Mouse (Mus musculus) heart, postnatal 10 days (tissue): ENCODE data around the gene Ceacam19. TPM values are rescaled to one million over a fixed set of nuclear protein-coding genes. Genes with fewer than 3 reads are reported as not detected.
A peak's percentile ranks its signal among the peaks of the same experiment; 100 is the strongest.

Source experiments
- DNase-seq, 2 experiments: peaks; one replicate each; pipeline ENCODE4 v3.0.0; 2021
- intact Hi-C: fragments of 180-260 bp; cut with DNase I; formaldehyde crosslinking; loops from one replicate; pipeline ENCODE4 v1.15.1; 2025
- total RNA-seq, 2 experiments: library from RNA; stranded (reverse); gene quantifications; 2 replicates each; pipeline ENCODE4 v1.2.3; 2021

The Ceacam19 gene
- total RNA-seq, 2 experiments from 2014 or later, result not detected

DNA sequence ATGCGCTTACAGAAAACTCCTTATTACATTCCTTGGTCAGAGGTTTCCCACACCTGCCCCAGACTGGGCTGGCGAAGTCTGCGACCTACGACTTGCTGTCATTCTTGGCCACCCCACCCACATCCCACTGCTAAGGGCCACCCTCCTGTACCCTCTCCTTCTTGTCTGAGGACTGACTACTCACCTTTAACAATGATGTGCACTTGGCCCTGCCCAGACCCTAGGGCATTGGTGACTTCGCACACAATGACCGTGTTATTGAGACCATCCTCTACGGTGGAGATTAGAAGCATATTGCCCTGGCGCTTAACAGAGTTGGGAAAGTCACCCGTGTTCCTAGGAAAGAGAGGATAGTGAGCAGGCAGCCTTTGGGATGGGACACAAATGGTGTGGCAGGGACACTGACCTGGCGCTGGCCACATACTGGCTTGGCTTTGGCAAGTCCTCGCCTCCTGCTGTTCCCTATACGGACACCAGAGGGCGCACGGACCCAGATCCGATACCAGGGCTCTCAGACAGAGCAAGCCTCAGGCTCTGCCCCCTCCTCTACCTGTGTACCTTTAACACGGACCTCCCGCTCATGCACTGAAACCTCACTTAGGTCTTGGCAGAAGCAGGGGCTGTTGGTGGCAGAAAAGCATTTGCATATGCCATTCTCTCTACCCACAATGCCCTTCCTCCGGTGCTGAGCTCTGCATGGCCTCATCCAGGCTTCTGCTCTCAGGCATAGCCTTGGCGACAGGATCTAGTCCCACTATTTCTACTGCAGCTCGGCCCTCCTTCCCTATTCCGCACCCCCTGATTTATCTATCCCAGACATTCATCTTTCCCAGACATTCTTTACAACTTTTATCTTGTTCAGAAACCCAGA lies 22.9 kb upstream of the Ceacam19 start:
- intact Hi-C loops, result loop anchor here (1.0 kb wide), 1 partner anchor 46 kb away; no protein-coding TSS in a partner anchor
- peak; percentile 83 to 91 for DNase-seq

DNA sequence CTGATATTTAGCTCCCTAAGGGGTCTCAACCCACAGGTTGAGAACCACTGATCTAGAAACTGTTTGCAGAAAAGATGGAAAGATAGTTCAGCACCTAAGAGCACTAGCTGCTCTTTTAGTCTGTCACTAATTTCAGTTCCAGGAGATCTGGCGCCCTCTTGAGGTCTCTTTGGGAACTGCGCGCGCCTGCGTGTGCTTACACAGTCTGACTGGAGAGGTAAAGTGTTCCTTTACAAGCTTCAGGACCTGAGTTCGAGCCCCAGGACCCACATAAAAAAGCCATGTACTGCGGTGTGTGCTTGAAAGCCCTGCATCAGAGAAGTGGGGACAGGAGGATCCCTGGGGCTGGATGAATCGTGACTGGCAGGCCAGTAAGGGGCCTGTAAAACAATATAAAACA lies 2.1 kb upstream of the Ceacam19 start:
- intact Hi-C loops, result no loop called here
- peak; percentile 46 to 72 for DNase-seq

- intact Hi-C loops, result no loop called here
- no peak for DNase-seq
Measured at GRCm38 (mm10) chr7:19880754-19881153, 7.0 kb downstream of the Ceacam19 start.

GRCm38 (mm10) chr7:19876781-19877425 lies 10.9 kb downstream of the Ceacam19 start:
- intact Hi-C loops, result loop anchor here (1.0 kb wide), 1 partner anchor 79 kb away; no protein-coding TSS in a partner anchor
- no peak for DNase-seq

DNA sequence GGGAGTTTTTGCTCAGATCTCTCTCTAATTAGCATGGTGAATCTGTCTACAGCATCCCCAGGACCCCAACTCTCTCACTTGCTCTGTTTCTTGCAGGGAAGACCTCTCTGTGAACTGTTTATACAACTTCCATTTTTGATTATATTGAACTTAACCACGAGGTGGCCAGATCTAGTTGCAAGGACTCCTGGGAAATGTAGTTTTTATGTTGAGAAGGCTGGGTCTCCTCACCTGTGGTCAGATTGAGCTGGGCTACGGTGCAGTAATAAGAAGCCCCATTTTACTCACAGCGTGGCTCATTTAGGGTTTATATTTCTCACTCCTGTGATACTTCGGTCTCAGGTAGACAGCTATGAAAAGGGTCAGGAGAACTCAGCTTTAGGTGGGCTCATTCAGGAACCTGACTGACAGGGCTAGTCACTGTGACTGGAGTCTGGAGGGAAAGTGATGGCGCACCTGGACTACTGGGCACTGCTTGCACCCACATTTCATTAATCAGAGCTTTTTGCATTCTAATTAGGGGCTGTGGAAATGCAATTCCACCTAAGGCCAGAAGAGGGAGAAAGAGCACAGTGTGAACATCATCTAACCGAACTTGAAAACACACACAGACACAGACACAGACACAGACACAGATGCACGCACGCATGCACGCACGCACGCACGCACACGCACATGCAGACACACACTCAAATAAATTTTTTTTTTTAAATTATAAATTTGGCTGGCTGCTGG lies 11.7 kb downstream of the Ceacam19 start:
- intact Hi-C loops, result no loop called here
- DNase-seq, result peak; percentile 60 to 76

DNA sequence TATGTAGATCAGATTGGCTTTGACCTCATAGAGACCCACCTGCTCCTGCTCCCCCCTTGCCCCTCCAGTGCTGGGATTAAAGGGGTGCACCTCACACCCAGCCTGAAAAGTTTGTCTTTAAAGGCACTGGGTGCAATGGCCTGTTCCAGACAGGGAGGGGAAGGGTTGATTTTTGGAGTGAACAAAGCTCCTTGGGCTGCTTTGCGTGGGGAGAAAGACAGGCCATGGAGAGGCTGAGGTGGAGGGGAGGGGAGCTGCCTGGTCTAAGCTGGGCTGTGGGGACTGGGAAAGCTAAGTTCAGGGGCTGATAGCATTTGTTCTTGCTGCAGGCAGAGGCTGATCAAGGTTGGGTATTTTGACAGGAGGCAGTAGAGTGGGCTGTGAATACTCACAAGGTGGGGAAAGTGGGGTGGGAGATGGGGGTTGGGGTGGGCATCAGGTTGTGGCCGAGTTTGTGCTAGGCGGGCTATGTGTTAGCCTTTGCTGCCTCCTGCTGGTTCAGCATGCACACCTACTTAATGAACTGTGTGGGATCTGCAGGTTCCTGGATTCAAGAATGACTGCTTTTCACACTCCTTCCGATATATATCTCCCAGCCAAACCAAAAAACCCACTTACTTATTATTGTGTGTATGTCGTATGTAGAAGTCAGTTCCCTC lies 15.7 kb downstream of the Ceacam19 start:
- peak; percentile 64 to 74 for DNase-seq
- intact Hi-C loops, result loop anchor here (1.0 to 2.0 kb wide), 3 partner anchors 23 to 206 kb away; no protein-coding TSS in a partner anchor

DNA sequence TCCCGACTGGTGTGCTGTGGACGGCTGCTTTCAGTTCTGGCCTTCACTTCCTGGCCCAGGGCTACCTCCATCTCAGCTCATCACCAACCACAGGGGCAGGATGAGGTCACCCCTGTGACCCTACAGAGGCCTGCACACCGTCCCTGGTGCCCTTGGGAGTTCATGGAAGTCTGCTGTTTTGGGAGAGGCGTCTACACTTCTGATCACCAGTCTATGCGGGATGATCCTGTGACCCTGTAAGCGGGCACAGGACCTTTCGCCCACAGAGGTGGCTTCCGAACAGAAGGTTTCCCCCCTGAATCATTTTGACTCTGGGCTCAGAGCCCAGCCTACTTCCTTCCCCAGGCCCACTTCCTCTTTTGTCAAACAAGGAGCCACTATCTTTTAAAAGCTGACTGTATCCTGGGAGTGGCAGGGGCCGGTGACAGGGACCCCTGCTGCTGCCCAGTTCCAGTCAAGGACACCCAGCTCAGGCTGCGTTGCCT lies 16.6 kb downstream of the Ceacam19 start:
- DNase-seq, result peak; percentile 44 to 45
- intact Hi-C loops, result no loop called here

- intact Hi-C loops, result no loop called here
- DNase-seq, result no peak
Measured at GRCm38 (mm10) chr7:19867751-19868399, 19.9 kb downstream of the Ceacam19 start.

DNA sequence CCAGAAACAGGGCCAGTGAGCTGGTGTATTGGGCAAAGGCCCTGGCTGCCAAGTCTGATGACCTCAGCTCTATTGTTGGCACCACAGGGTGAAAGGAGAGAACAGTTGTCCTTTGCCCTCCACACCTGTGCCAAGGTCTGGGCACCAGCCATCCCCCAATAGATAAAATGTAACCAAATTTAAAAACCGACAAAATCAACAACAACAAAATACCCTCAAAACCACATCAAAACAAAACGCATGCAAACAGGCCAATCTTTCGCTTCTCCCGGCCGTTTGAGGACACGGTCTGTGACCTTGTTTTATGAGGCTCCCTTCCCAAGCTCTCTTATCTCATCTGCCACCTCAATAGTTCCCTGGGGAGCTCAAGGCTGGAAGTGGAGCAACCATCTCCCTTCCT lies 21.3 kb downstream of the Ceacam19 start:
- intact Hi-C loops, result no loop called here
- DNase-seq, result peak; percentile 56 to 59

DNA sequence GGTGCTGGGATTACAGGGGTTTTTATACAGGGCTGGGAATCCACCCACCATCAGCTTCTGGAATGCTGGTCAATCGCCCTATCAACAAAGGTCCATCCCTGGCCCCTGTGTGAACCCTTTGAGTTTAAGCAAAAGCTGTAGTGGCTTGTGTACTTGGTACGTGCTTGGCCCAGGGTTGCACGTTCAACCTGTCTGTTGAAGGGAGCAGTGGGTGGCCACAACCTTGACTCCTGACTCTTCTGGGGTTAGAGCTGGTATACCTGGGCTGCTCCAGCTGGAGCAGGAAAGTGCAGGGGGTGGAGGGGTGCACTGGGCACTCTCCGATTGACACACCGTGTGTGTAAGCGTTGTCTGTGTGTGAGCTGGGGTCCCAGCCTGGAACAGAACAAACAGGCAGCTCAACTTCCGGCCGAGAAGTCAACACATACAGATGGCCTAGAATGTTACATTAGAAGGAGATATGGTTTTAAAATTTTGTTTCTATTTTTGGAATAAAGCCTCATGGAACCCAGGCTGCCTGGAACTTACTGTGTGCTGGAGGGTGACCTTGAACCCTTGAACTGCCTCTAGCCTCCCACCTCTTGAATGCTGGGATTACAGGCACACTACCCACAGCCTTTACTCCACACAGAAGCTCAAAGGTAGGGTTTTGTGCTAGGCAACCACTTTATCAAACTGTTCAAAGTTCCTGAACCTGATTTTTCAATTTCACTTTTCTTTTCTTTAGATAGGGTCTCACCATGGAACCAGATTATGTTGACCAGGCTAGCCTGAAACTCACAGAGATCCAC lies 22.3 kb downstream of the Ceacam19 start:
- intact Hi-C loops, result no loop called here
- DNase-seq, result no peak

GRCm38 (mm10) chr7:19864241-19864640 lies 23.5 kb downstream of the Ceacam19 start:
- peak; percentile 78 to 80 for DNase-seq
- intact Hi-C loops, result no loop called here

GRCm38 (mm10) chr7:19861199-19861598 lies 26.6 kb downstream of the Ceacam19 start, which contains the start of gene Ceacam16:
Gene Ceacam16 (minus strand): TSS chr7:19861299.
- no peak for DNase-seq
- intact Hi-C loops, result no loop called here

- intact Hi-C loops, result no loop called here
- no peak for DNase-seq
Measured at GRCm38 (mm10) chr7:19859740-19860139, 28.0 kb downstream of the Ceacam19 start.

GRCm38 (mm10) chr7:19856283-19856682 lies 31.5 kb downstream of the Ceacam19 start:
- no peak for DNase-seq
- intact Hi-C loops, result no loop called here

DNA sequence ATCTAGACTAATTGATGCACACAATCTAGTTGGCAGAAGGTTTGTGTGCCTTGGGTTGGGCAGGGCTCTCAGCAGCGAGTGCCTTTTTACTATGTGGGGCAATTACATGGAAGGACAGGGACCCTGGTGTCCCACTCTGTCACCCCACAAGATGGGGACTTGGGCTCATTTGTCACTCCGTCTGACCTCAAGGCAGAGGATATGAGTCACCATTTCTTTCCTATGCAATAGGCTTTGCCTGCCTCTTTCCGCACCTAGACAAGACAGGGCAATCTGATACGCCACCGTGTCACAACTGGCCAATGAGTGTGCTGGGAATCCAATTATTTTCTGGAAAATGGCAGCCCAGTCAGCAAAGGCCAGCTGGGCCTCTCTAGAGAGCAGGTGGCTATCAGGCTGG lies 32.1 kb downstream of the Ceacam19 start:
- DNase-seq, result no peak
- intact Hi-C loops, result no loop called here

- no peak for DNase-seq
- intact Hi-C loops, result no loop called here
Measured at GRCm38 (mm10) chr7:19853526-19853925, 34.2 kb downstream of the Ceacam19 start.

GRCm38 (mm10) chr7:19851858-19852570 lies 35.8 kb downstream of the Ceacam19 start, which contains the start of gene Gm19345:
Gene Gm19345 (plus strand): TSS chr7:19852003.
- no peak for DNase-seq
- intact Hi-C loops, result no loop called here

- intact Hi-C loops, result no loop called here
- no peak for DNase-seq
Measured at GRCm38 (mm10) chr7:19844521-19845171, 43.1 kb downstream of the Ceacam19 start.
